Mouse (Mus musculus) thymus, postnatal 14 days (tissue): ENCODE measurements around the gene Gad1.
A peak's percentile ranks its signal among the peaks of the same experiment; 100 is the strongest.

Experiments
- DNase-seq: peaks from one replicate; pipeline ENCODE4 v3.0.0; 2021

The Gad1 gene

GRCm38 (mm10) chr2:70565651-70566602 is 13.1 kb downstream of the Gad1 start:
- no peak for DNase-seq

- DNase-seq, result no peak
Measured at GRCm38 (mm10) chr2:70566603-70566981, 13.7 kb downstream of the Gad1 start.

- DNase-seq, result no peak
Measured at GRCm38 (mm10) chr2:70567071-70567681, 14.3 kb downstream of the Gad1 start.

- no peak for DNase-seq
Measured at GRCm38 (mm10) chr2:70567682-70568077, 14.8 kb downstream of the Gad1 start.

- DNase-seq, result no peak
Measured at GRCm38 (mm10) chr2:70568198-70568941, 15.5 kb downstream of the Gad1 start.

- DNase-seq, result no peak
Measured at GRCm38 (mm10) chr2:70571698-70572097, 18.8 kb downstream of the Gad1 start.

- no peak for DNase-seq
Measured at GRCm38 (mm10) chr2:70572251-70572650, 19.4 kb downstream of the Gad1 start.

- DNase-seq, result no peak
Measured at GRCm38 (mm10) chr2:70573544-70574210, 20.8 kb downstream of the Gad1 start.

- no peak for DNase-seq
Measured at GRCm38 (mm10) chr2:70588200-70588599, 35.3 kb downstream of the Gad1 start.

- no peak for DNase-seq
Measured at GRCm38 (mm10) chr2:70592432-70592831, 39.6 kb downstream of the Gad1 start.

- DNase-seq, result no peak
Measured at GRCm38 (mm10) chr2:70593670-70594069, 40.8 kb downstream of the Gad1 start.

GRCm38 (mm10) chr2:70595896-70596295 is 43.0 kb downstream of the Gad1 start:
- DNase-seq, result no peak

GRCm38 (mm10) chr2:70609769-70610168 is 56.9 kb downstream of the Gad1 start:
- DNase-seq, result no peak

- DNase-seq, result no peak
Measured at GRCm38 (mm10) chr2:70614745-70615351, 62.0 kb downstream of the Gad1 start.

GRCm38 (mm10) chr2:70616076-70616475 is 63.2 kb downstream of the Gad1 start:
- no peak for DNase-seq

- DNase-seq, result no peak
Measured at GRCm38 (mm10) chr2:70616617-70617016, 63.7 kb downstream of the Gad1 start.

- peak; percentile 25 for DNase-seq
Measured at GRCm38 (mm10) chr2:70619232-70619835, 66.5 kb downstream of the Gad1 start.

- peak; percentile 63 for DNase-seq
Measured at GRCm38 (mm10) chr2:70620225-70620624, 67.4 kb downstream of the Gad1 start.

GRCm38 (mm10) chr2:70622244-70622643 is 69.4 kb downstream of the Gad1 start:
- no peak for DNase-seq

GRCm38 (mm10) chr2:70625761-70626160 is 72.9 kb downstream of the Gad1 start:
- no peak for DNase-seq

- DNase-seq, result no peak
Measured at GRCm38 (mm10) chr2:70628397-70628796, 75.5 kb downstream of the Gad1 start.

- DNase-seq, result no peak
Measured at GRCm38 (mm10) chr2:70629339-70629761, 76.5 kb downstream of the Gad1 start.
